Mouse (Mus musculus) brain, adult 2 months (tissue): Measurements from ENCODE around the gene Evi5l.

Source experiments
- DNase-seq: peaks from one replicate; pipeline ENCODE4 v3.0.0; 2011; ENCODE audit warnings: low read depth, low spot score

Evi5l gene

GRCm38 (mm10) chr8:4205246-4206123, 39.1 kb downstream of the Evi5l start:
- DNase-seq = no peak

GRCm38 (mm10) chr8:4206182-4207015, 40.0 kb downstream of the Evi5l start:
- peak; percentile 77 for DNase-seq

- DNase-seq = no peak
Observed at GRCm38 (mm10) chr8:4207016-4207350, 40.6 kb downstream of the Evi5l start.

- no peak for DNase-seq
Observed at GRCm38 (mm10) chr8:4211097-4211496, 44.7 kb downstream of the Evi5l start.

GRCm38 (mm10) chr8:4212809-4213209, 46.4 kb downstream of the Evi5l start:
- peak; percentile 58 for DNase-seq

GRCm38 (mm10) chr8:4213210-4214005, 47.0 kb downstream of the Evi5l start:
- DNase-seq = no peak

GRCm38 (mm10) chr8:4214006-4214980, 47.9 kb downstream of the Evi5l start:
- DNase-seq = no peak

- no peak for DNase-seq
Observed at GRCm38 (mm10) chr8:4216296-4216695, 49.9 kb downstream of the Evi5l start.

GRCm38 (mm10) chr8:4216791-4217621, 50.6 kb downstream of the Evi5l start, which contains the start of gene Prr36:
Gene Prr36, minus strand, starts transcription at chr8:4217459.
- peak; percentile 87 for DNase-seq

GRCm38 (mm10) chr8:4219617-4220016, 53.2 kb downstream of the Evi5l start:
- peak; percentile 61 for DNase-seq

- DNase-seq = no peak
Observed at GRCm38 (mm10) chr8:4222059-4222458, 55.7 kb downstream of the Evi5l start.

GRCm38 (mm10) chr8:4226323-4226722, 60.0 kb downstream of the Evi5l start:
- DNase-seq = no peak

GRCm38 (mm10) chr8:4226739-4227347, 60.5 kb downstream of the Evi5l start, which contains the start of gene Lrrc8e:
Gene Lrrc8e, plus strand, starts transcription at chr8:4226827.
- DNase-seq = no peak

GRCm38 (mm10) chr8:4227919-4228318, 61.6 kb downstream of the Evi5l start:
- DNase-seq = no peak

- no peak for DNase-seq
Observed at GRCm38 (mm10) chr8:4229784-4230183, 63.4 kb downstream of the Evi5l start.

GRCm38 (mm10) chr8:4230612-4231351, 64.4 kb downstream of the Evi5l start:
- DNase-seq = no peak

- DNase-seq = no peak
Observed at GRCm38 (mm10) chr8:4237814-4238433, 71.6 kb downstream of the Evi5l start.
